Mouse (Mus musculus): ENCODE data around the gene Psmb6.
"Not testable (repeated sequence)": the region's sequence is repeated elsewhere in the genome, so short reads cannot be mapped to it uniquely, and the experiment has no call there.

The Psmb6 gene

DNA sequence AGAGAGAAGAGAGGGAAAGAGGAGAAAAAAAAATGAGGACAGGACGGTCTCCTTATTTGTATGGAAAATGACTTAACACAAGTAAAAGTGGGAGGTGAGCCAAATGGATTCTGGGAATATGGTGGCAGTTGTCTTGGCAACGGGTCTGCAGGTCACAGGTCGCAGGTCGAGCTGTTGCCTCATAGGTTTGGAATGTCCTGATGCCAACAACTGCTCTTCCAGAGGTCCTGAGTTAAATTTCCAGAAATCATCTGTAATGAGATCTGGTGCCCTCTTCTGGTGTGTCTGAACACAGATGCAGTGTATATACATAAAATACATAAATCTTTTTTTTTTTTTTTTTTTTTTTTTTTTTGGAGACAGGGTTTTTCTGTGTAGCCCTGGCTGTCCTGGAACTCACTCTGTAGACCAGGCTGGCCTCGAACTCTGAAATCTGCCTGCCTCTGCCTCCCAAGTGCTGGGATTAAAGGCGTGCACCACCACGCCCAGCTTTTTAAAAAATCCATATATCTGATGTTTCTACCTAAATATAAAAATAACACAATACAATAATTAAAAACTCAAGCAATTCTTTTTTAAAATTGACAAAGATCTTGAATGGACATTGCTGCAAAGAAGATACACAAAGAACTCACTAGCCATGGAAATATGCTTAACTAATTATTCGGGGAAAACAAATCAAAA lies 1.7 kb upstream of the Psmb6 start:
- DNase-seq (ENCODE audit: low spot score in 2 of 2): not testable (repeated sequence)

DNA sequence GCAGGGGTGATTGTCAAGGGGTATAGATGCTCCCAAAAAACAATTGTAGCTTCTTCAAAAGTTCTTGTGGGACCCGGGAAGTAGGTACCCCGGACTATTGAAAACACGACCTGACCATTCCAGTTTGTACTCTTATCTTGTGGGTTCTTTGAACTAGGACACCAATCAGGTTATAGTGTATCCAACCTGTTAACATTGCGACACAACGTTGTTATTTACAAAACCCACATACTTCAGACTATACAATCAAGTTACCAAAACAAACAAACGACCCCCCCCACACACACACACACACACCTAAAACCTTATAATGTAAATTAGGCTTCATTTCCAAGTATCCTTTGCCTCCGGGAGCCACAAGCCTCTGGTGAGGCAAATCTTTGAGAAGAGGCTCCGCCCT lies 385 bp upstream of the Psmb6 start:
- no peak for DNase-seq (ENCODE audit: low spot score in 2 of 2)

DNA sequence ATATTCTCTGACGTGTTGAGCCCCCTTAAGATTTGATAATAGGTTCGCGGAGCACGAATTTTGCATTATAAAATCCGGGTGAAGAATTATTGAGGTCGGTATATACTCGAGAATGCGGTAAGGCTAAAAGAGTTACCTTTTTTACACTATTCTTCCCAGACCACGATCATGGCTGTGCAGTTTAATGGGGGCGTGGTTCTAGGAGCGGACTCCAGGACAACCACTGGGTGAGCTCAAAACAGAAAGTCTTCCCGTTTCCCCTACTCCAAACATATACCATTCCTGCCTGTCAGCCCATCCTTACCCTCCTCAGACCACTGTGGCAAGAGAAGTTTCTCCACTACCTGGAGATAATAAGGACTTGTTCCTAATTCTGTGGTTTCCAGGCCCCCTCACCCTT lies 559 bp downstream of the Psmb6 start:
- DNase-seq (ENCODE audit: low spot score in 2 of 2): no peak

DNA sequence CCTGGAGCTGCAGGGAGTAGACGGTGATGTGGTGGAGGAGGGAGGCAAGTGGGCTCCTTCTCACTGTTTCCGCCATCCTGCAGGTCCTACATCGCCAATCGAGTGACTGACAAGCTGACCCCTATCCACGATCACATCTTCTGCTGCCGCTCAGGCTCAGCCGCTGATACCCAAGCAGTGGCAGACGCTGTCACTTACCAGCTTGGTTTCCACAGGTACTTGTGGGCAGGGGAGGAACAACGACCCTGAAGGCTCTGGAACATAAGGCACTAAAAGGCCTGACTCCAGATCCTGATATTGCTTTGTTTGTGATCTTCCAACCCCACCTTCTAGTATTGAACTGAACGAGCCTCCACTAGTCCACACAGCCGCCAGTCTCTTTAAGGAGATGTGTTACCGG lies 1.0 kb downstream of the Psmb6 start:
- DNase-seq (ENCODE audit: low spot score in 2 of 2): no peak

DNA sequence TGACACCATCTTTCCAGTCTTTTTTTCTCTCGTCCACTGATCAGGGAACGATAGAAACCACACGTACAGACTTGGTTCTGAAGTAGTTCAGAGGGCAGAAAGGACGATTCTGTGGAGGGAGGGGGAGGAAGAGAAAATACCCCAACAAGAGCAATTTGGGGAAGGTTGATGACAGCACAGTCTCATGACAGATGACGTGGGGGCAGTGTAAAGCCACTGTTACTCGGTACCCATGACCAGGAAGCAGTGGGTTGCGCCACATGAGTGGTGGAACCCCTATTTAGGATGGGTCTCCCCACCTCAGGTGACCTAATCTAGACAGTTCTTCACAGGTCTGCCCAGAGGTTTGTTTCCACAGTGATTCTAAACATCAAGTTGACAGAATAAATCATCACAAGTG lies 3.4 kb downstream of the Psmb6 start:
- no peak for DNase-seq (ENCODE audit: low spot score in 2 of 2)

DNA sequence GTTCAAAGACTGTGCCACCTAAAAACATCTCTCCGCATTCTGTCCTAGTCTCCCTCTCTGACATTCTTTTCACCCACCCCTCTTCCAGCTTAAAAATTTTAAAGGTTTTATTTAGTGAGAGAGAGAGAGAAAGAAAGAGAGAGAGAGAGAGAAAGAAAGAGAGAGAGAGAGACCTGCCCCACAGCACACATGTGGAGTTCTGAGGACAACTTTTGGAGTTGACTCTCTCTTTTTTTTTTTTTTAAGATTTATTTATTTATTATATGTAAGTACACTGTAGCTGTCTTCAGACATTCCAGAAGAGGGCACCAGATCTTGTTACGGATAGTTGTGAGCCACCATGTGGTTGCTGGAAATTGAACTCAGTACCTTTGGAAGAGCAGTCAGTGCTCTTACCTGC lies 5.9 kb downstream of the Psmb6 start:
- not testable (repeated sequence) for DNase-seq (ENCODE audit: low spot score in 2 of 2)

DNA sequence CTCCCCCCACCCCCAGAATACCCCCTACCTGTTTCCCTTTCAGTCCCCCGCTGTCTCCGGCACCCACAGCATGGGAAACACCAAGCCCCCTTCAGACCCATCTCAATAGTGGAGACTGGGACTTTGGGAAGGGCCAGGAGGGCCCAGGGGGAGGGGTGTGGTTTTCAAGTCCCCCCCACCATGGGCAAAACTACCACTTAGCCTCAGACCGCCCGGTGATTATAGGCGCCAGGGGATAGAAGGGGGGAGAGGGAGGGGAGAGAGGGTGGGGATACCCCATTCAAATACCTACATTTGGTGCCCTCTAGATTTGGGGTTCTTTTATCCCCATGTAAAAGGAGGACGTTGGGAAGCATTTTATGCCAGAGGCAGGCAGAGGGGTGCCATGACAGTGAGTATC lies 7.7 kb downstream of the Psmb6 start, which contains the start of gene Gm40193:
Gene Gm40193 (minus strand): TSS at position 101 of the 400 bp plus-strand sequence.
- DNase-seq (ENCODE audit: low spot score in 2 of 2): no peak

DNA sequence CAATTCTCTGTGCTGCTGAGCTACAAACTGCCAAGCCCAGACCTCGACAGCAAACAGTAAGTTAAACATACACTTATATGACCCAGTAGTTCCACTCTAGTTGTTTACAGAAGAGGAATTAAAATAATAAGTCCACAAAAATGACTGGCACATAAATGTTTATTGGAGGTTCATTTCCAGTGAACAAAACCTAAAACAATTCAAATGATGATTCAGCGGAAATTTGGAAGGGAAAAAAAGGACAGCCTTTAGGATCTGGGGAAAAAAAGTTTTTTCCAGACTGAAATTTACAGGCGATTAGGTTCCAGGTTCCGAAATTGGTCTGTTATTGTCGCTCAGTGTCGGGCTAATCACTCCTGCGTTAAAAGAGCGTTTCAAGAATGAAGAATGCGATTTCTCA lies 14.3 kb downstream of the Psmb6 start:
- DNase-seq (ENCODE audit: low spot score in 2 of 2): no peak

DNA sequence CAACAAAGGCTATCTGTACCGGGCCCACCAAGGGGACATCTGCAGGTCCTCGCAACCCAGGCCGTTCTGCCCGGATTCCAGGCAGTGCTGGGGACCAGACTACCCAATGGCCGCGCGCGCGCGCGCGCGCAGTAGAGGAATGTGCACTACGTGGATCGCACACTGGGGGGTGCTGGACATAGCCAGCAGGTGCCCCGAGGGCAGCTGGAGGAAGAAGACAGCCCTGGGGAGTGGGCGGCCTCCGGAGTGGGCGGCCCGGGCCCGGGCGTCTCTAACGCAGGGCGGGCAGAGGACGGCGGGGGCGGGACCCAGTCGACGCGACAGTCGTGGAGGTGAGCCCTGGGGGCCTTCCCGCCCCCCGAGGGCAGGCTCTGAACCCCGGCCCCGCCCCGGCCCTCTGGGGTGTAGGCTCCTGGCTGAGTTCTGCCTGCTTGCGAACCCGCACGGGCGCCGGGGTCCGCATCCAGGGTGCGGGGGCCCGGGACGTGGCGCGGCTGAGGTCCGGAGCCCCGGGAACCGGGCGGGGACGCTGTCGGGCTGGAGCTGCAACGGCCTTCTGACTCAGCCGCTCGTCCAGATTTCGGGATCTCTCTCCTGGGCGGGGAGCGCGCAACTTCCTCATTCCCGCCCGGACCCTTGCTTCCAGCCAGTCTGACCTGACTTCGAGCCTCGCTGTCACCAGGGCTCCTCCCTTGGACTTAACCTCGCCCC lies 14.9 kb downstream of the Psmb6 start, which contains the start of gene Pld2:
Gene Pld2 (plus strand): TSS at position 188 of the 711 bp plus-strand sequence.
- peak; percentile 85 to 86 for DNase-seq (ENCODE audit: low spot score in 2 of 2)

DNA sequence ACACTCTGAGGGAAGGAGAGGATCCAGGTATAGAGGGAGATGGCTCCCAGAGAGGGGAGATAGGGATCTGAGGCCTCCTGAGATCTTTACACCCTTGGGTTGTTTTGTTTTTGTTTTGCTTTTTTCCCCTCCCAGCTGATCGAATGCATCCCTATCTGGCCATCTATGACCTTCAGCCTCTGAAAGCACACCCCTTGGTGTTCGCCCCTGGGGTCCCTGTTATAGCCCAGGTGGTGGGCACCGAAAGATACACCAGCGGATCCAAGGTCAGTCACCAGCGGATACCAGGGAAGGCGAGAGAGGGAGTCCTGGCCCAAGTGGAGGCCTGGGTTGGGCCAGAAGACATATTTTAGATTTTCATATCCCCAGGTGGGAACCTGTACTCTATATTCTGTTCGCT lies 15.8 kb downstream of the Psmb6 start:
- DNase-seq (ENCODE audit: low spot score in 2 of 2): no peak

DNA sequence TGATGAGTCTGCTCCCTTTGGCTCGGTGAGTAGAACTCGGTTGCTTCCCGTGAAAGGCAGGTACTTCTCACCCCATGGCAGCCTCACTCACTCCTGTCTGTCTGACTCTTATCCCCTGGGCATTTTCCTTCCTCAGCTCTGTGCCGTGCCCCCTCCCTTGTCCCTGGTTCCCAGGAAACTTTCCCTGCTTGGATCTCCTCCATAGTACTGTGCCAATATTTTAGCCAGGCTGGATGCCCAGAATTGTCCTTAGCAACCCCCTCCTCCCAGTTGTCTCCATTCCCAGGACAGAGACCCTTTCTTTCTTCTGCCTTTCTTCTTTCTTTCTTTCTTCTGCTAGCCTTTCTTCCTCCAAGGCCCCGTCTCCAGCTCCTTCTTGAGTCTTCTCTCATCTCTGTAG lies 16.2 kb downstream of the Psmb6 start:
- DNase-seq (ENCODE audit: low spot score in 2 of 2): no peak

DNA sequence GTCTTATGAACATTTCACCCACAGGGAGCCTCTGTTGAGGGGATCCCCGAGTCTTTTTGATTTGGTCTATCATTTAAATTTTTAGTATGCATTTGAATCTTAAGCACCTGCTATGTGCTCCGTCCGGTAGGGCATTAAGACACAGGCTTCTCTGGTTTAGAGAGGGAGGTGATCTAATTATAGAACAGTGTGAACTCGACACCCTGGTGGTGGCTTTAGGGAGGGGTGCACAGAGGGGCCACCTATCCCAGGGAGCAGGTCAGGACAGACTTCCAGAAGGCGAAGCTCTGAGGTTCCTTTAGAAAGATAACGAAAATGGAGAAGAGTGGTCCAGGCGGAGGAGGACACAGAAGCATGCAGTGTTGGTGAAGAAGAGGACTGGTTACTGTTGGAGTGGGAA lies 19.3 kb downstream of the Psmb6 start:
- DNase-seq (ENCODE audit: low spot score in 2 of 2): no peak

DNA sequence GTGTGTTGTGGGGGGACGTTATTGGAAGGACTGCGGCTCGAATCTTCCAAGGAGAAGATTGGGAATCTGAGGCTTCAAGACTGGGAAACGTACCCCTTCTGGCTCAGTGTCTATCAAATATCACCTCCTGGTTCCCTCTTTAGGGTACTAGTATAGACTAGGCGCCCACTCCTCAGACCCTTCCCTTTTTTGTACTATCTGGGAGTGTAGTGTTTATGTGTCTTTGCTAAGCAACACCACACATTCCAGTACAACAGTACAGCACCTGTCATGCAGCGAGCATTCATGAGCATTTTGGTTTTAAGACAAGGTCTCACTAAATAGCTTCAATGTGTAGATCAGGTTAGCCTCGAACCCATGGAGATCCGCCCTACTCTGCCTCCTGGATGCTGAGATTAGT lies 26.4 kb downstream of the Psmb6 start:
- DNase-seq (ENCODE audit: low spot score in 2 of 2): no peak

DNA sequence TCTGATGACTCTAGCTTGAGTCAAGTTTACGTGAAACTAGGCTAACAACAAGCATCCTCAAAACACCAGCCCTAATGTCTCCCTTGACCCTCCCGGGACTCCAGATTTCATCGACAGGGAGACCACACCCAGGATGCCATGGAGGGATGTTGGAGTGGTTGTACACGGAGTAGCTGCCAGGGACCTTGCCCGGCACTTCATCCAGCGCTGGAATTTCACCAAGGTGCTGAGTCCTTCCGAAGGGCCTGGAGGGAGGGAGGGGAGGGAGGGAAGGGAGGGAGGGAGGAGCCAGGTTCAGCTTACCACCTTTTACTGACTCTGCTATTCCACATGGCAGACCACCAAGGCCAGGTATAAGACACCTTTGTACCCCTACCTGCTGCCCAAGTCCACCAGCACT lies 28.8 kb downstream of the Psmb6 start:
- DNase-seq (ENCODE audit: low spot score in 2 of 2): no peak

DNA sequence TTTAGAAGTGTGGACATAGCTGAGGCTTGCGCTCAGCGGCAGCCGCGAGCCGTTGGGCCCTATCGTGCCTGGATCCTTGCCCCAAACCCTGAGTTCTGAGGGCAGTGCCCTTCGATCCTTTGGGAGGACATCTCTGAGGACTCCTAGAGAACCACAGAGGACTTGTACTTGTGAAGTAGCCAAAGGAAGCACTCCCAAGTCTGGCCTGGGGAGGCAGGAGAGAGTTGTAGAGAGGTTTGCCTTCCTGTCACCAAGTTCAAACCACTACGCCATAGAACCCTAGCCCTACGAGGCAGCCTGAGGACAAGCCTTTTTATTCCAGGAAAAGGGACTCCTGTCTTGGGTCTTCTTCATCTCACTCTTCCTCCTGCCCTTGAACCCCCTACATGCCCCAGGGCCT lies 32.4 kb downstream of the Psmb6 start:
- DNase-seq (ENCODE audit: low spot score in 2 of 2): no peak

DNA sequence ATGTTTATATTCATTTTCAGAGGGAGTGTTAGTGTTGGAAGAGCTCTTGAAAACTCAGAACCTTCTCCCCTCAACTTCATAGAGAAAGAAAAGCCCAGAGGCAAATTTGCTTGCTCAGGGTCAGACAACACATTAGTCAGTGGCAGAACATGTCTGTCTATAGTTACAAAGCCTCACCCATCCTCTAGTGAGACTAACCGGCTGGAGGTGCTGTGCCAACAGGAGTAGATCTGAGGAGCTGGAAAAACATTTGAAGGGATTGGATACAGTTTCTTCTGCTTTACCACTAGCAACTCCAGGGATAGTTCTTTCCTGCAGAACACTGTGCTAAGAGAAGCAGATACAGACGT lies 36.7 kb downstream of the Psmb6 start:
- DNase-seq (ENCODE audit: low spot score in 2 of 2): no peak

DNA sequence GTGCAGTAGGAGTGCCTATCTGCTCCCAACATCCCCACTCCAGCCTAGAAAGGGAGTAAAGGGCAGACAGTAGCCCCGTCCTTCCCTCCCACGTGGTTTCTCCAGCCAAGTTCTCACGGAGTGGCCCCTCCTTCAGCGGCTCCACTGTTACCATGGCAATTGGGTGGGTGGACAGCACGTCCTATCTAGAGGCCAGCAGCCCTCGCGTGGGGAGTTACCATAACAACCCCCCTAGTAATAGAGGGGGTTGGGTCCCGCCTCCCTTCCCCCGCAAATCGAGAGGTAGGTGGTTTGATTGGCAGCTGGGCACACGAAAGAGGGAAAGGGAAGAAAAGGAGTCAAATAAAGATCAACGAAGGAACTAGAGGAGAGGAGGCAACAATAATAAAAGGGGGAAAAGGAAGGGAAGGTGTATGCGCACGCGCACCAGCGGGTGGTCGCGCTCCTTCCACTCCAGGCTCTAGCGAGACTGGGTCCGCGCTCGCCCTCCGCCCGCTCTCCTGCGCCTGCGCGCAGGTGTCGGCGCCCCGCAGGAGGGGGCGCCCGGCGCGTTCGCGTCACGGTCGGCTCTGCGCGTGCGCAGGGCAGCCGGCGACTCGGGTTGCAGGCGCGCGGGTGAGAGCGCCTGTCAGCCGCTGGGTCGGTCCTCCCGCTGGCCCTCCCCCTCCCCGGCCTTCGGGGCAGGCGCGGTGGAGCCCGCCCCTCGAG lies 37.3 kb downstream of the Psmb6 start, which contains the start of gene Mink1:
Gene Mink1 (plus strand): TSS at position 595 of the 708 bp plus-strand sequence.
- peak; percentile 86 to 87 for DNase-seq (ENCODE audit: low spot score in 2 of 2)

DNA sequence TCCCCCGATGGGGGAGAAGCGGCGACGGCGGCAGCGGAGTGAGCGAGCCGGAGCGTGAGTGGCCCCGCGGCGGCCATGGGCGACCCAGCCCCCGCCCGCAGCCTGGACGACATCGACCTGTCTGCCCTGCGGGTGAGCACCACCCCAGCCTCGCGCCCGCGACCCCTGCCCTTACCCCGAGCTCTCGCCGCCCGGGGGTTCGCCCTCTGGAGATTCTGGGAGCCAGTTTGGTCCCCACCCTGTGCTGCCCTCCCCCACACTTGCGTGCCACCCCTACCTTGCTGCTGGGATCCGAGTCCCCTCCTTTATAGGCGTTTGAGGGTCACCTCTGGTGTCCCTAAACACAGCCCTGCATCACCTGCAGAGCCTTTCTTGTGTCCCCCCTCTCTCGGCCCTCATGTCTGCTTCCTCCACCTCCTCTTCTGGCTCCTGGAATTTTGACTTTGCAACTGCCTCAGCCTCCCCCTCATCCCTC lies 37.9 kb downstream of the Psmb6 start:
- no peak for DNase-seq (ENCODE audit: low spot score in 2 of 2)

DNA sequence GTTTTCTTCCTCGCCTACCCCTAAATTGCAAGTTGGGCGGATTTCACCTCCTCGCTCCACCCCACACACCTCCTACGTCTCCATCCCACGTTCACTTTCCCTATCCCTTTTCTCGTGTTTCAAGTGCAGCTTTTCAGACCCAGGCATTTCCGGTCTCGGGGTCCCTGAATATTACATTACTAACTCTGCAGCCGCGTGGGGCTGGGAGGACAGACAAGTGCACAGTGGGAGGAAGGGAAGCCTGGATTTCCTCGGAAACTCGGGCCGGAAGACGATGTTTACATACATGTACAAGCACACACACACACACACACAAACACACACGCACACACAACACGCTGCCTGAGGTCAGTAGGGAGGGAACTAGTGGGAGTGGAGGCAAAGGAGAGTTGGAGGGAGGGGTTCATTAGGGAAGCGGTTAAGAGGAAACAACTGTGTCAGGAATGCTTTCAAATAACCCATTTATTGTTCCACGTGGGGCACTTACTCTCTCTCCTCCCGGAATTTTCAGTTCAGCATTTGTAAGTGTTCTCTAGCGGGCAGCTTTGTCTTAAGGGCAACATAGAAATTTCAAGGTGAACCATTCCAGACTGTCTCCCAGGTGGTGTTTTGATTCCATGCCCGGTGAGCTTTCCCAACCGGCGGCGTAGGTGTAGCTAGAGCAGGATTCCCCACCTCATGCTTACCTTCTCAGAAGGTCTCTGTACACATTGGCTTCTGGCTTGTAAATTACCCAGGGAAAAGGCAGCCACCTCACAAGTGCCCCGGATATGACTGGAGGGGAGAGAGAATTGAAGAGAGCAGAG lies 38.5 kb downstream of the Psmb6 start:
- peak in 1 of 2 experiments; percentile 27 for DNase-seq (ENCODE audit: low spot score in 2 of 2)

DNA sequence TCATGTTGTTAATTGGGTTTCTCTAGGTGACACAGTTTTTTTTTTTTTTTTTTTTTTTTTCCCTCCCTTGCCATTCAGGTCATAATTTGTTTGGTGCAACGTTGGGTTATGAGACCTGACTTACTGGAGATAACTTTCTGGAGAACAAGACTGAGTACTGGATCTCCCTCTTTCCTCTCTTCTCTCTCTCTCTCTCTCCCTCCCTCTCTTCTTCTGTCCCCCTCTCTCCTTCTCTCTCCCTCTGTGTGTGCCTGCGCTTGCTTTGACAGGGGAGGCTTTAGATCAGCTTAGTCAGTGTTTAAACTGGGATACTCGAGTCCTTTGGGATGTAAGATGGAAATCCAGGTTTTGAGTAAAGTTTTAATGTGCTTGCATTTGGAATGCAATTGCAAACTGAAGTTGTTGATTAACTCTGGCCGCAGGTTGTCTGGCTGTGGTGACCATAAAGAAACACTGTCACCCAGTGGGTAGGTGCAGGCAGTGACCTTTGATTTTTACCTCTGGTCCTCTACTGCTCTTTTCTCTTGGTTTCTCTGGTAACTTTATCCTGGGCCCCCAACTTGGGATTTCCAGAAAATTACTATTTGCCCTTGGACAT lies 39.2 kb downstream of the Psmb6 start:
- DNase-seq (ENCODE audit: low spot score in 2 of 2): no peak

DNA sequence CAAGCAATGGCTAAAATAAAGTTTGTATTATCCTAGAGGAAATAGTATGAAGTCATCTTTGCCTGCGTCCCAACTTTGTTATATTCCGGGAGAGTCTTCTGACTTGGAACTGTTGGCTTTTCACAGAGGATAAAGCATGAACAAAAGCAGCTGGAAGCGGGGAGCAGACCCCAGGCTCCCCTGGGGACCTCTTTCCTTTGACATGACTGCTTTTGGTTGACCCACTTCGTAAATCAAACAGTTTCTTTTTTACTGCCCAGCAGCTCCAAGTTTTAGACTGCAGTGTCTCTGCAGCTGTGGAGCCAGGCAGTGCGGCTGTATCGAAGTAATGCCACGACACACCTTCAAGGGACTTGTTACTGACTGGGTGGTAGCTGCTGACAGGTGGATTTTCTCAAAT lies 41.4 kb downstream of the Psmb6 start:
- DNase-seq (ENCODE audit: low spot score in 2 of 2): no peak
